Mouse (Mus musculus) mature B cell (primary cell): Measurements from ENCODE around the gene Srcin1.

Experiments
- in situ Hi-C: fragments of 300-500 bp; cut with MboI; formaldehyde crosslinking; loops from 2 replicates; pipeline ENCODE4 v1.14.3; 2019

Srcin1 gene

GRCm38 (mm10) chr11:97534442-97535307, 41.3 kb downstream of the Srcin1 start:
- in situ Hi-C loops = no loop called here

- in situ Hi-C loops = no loop called here
Measured at GRCm38 (mm10) chr11:97533653-97534052, 42.3 kb downstream of the Srcin1 start.

- in situ Hi-C loops = no loop called here
Measured at GRCm38 (mm10) chr11:97532950-97533582, 42.9 kb downstream of the Srcin1 start.

- in situ Hi-C loops = no loop called here
Measured at GRCm38 (mm10) chr11:97532354-97532753, 43.6 kb downstream of the Srcin1 start.

- in situ Hi-C loops = no loop called here
Measured at GRCm38 (mm10) chr11:97531381-97532260, 44.4 kb downstream of the Srcin1 start.

- in situ Hi-C loops = no loop called here
Measured at GRCm38 (mm10) chr11:97530961-97531360, 45.0 kb downstream of the Srcin1 start.

- in situ Hi-C loops = no loop called here
Measured at GRCm38 (mm10) chr11:97530069-97530468, 45.9 kb downstream of the Srcin1 start.

GRCm38 (mm10) chr11:97528282-97528808, 47.6 kb downstream of the Srcin1 start:
- in situ Hi-C loops = no loop called here

- in situ Hi-C loops = no loop called here
Measured at GRCm38 (mm10) chr11:97525313-97525712, 50.7 kb downstream of the Srcin1 start.

- in situ Hi-C loops = no loop called here
Measured at GRCm38 (mm10) chr11:97524306-97524705, 51.7 kb downstream of the Srcin1 start.

GRCm38 (mm10) chr11:97523827-97524261, 52.1 kb downstream of the Srcin1 start:
- in situ Hi-C loops = no loop called here

- in situ Hi-C loops = no loop called here
Measured at GRCm38 (mm10) chr11:97523107-97523506, 52.9 kb downstream of the Srcin1 start.

GRCm38 (mm10) chr11:97521741-97522474, 54.1 kb downstream of the Srcin1 start:
- in situ Hi-C loops = no loop called here

- in situ Hi-C loops = no loop called here
Measured at GRCm38 (mm10) chr11:97520541-97520940, 55.4 kb downstream of the Srcin1 start.

- in situ Hi-C loops = no loop called here
Measured at GRCm38 (mm10) chr11:97513066-97513465, 62.9 kb downstream of the Srcin1 start.

- in situ Hi-C loops = no loop called here
Measured at GRCm38 (mm10) chr11:97512511-97512910, 63.5 kb downstream of the Srcin1 start.

GRCm38 (mm10) chr11:97511661-97512369, 64.2 kb downstream of the Srcin1 start:
- in situ Hi-C loops = no loop called here

- in situ Hi-C loops = no loop called here
Measured at GRCm38 (mm10) chr11:97510966-97511660, 64.9 kb downstream of the Srcin1 start.

- in situ Hi-C loops = no loop called here
Measured at GRCm38 (mm10) chr11:97509715-97510485, 66.1 kb downstream of the Srcin1 start.
